Mouse (Mus musculus): ENCODE measurements around the gene Drd2. TPM values are rescaled to one million over a fixed set of nuclear protein-coding genes. Genes with fewer than 3 reads are reported as not detected.

Drd2 gene
- polyA plus RNA-seq, 1 experiment from 2014 or later: not detected

GRCm38 (mm10) chr9:49385301-49385700 is 44.9 kb downstream of the Drd2 start:
- no peaks in the 10 kb centered on the region for H3K36me3 ChIP-seq
- H3K27me3 ChIP-seq (replicated peaks): no peaks in the 10 kb centered on the region; the same call in 1 of the 2 replicates
- no peak for ATAC-seq (ENCODE audit: insufficient number of reproducible peaks, low FRiP score)
- no peak overlapping the region for H3K4me3 ChIP-seq
- peak overlapping the region; percentile 66 for H3K27ac ChIP-seq (ENCODE audit: poor library complexity, severe bottlenecking)
- H3K9ac ChIP-seq: no peak overlapping the region
- no peaks in the 10 kb centered on the region for H3K9me3 ChIP-seq (replicated peaks)
- 7% methylated on average over 7 of the region's 7 CpGs for WGBS
- peaks cover 10% of the 10 kb centered on the region for H3K4me1 ChIP-seq (replicated peaks)
- H3K4me2 ChIP-seq: peak overlapping the region; percentile 32

- Histone ChIP-seq H3K27ac (ENCODE audit: poor library complexity, severe bottlenecking) (peak overlapping the region; percentile 66; the same call in 1 of the 2 replicates), H3K36me3 (no peaks in the 10 kb centered on the region), H3K4me1 (replicated peaks) (peaks cover 10% of the 10 kb centered on the region), H3K4me3 (no peak overlapping the region), H3K9me3 (replicated peaks) (no peaks in the 10 kb centered on the region), H3K9ac (no peak overlapping the region), H3K4me2 (peak overlapping the region; percentile 32; the same call in 1 of the 2 replicates), H3K27me3 (replicated peaks) (no peaks in the 10 kb centered on the region; the same call in 1 of the 2 replicates)
- WGBS: 46% methylated on average over 11 of the region's 11 CpGs
- no peak for ATAC-seq (ENCODE audit: insufficient number of reproducible peaks, low FRiP score)
Observed at GRCm38 (mm10) chr9:49386119-49386518, 45.7 kb downstream of the Drd2 start.

- no peak overlapping the region for H3K9ac ChIP-seq
- H3K4me1 ChIP-seq (replicated peaks): no peaks in the 10 kb centered on the region
- H3K27ac ChIP-seq (ENCODE audit: poor library complexity, severe bottlenecking): no peak overlapping the region
- ATAC-seq (ENCODE audit: insufficient number of reproducible peaks, low FRiP score): no peak
- WGBS: 43% methylated on average over 2 of the region's 2 CpGs
- H3K4me3 ChIP-seq: no peak overlapping the region
- H3K4me2 ChIP-seq: no peak overlapping the region
- no peaks in the 10 kb centered on the region for H3K9me3 ChIP-seq (replicated peaks)
- H3K27me3 ChIP-seq (replicated peaks): no peaks in the 10 kb centered on the region
- H3K36me3 ChIP-seq: no peaks in the 10 kb centered on the region
Observed at GRCm38 (mm10) chr9:49392242-49392641, 51.8 kb downstream of the Drd2 start.

GRCm38 (mm10) chr9:49396006-49396405 is 55.6 kb downstream of the Drd2 start:
- ATAC-seq (ENCODE audit: insufficient number of reproducible peaks, low FRiP score): no peak
- no peaks in the 10 kb centered on the region for H3K9me3 ChIP-seq (replicated peaks)
- H3K4me3 ChIP-seq: no peak overlapping the region

GRCm38 (mm10) chr9:49403711-49404110 is 63.3 kb downstream of the Drd2 start:
- no peak overlapping the region for H3K4me2 ChIP-seq
- H3K27me3 ChIP-seq (replicated peaks): no peaks in the 10 kb centered on the region
- H3K4me1 ChIP-seq (replicated peaks): no peaks in the 10 kb centered on the region
- no peak for ATAC-seq (ENCODE audit: insufficient number of reproducible peaks, low FRiP score)
- H3K9ac ChIP-seq: no peak overlapping the region
- no peak overlapping the region for H3K27ac ChIP-seq (ENCODE audit: poor library complexity, severe bottlenecking)
- no peak overlapping the region for H3K4me3 ChIP-seq
- 0 out of 2 replicates have a peak, but pooled peaks cover 2% of the 10 kb centered on the region for H3K9me3 ChIP-seq (replicated peaks)
- H3K36me3 ChIP-seq: no peaks in the 10 kb centered on the region
- WGBS: 62% methylated on average over 2 of the region's 2 CpGs

More at GRCm38 (mm10) chr9:49396006-49396405, 55.6 kb downstream of the Drd2 start:
- Histone ChIP-seq H3K27me3 (replicated peaks) (no peaks in the 10 kb centered on the region), H3K27ac (ENCODE audit: poor library complexity, severe bottlenecking) (no peak overlapping the region), H3K9ac (no peak overlapping the region), H3K4me2 (no peak overlapping the region), H3K36me3 (no peaks in the 10 kb centered on the region), H3K4me1 (replicated peaks) (no peaks in the 10 kb centered on the region)

- Histone ChIP-seq H3K9me3 (replicated peaks) (0 out of 2 replicates have a peak, but pooled peaks cover under 1% of the 10 kb centered on the region), H3K27ac (ENCODE audit: poor library complexity, severe bottlenecking) (no peak overlapping the region), H3K36me3 (no peaks in the 10 kb centered on the region), H3K9ac (no peak overlapping the region), H3K4me2 (no peak overlapping the region), H3K4me1 (replicated peaks) (no peaks in the 10 kb centered on the region), H3K4me3 (no peak overlapping the region), H3K27me3 (replicated peaks) (no peaks in the 10 kb centered on the region)
- 78% methylated on average over 5 of the region's 5 CpGs for WGBS
- no peak for ATAC-seq (ENCODE audit: insufficient number of reproducible peaks, low FRiP score)
Observed at GRCm38 (mm10) chr9:49407028-49407427, 66.6 kb downstream of the Drd2 start.

- no peak overlapping the region for H3K9ac ChIP-seq
- H3K4me2 ChIP-seq: no peak overlapping the region
- no peaks in the 10 kb centered on the region for H3K36me3 ChIP-seq
- no peaks in the 10 kb centered on the region for H3K4me1 ChIP-seq (replicated peaks)
- H3K27ac ChIP-seq (ENCODE audit: poor library complexity, severe bottlenecking): no peak overlapping the region
- H3K9me3 ChIP-seq (replicated peaks): no peaks in the 10 kb centered on the region
- H3K27me3 ChIP-seq (replicated peaks): no peaks in the 10 kb centered on the region
- H3K4me3 ChIP-seq: no peak overlapping the region
- 66% methylated on average over 5 of the region's 5 CpGs for WGBS
- no peak for ATAC-seq (ENCODE audit: insufficient number of reproducible peaks, low FRiP score)
Observed at GRCm38 (mm10) chr9:49410621-49411020, 70.2 kb downstream of the Drd2 start.

- no peaks in the 10 kb centered on the region for H3K4me1 ChIP-seq (replicated peaks)
- H3K9ac ChIP-seq: no peak overlapping the region
- WGBS: 81% methylated on average over 5 of the region's 5 CpGs
- H3K36me3 ChIP-seq: no peaks in the 10 kb centered on the region
- H3K4me3 ChIP-seq: no peak overlapping the region
- no peak overlapping the region for H3K27ac ChIP-seq (ENCODE audit: poor library complexity, severe bottlenecking)
- no peaks in the 10 kb centered on the region for H3K27me3 ChIP-seq (replicated peaks)
- no peaks in the 10 kb centered on the region for H3K9me3 ChIP-seq (replicated peaks)
- ATAC-seq (ENCODE audit: insufficient number of reproducible peaks, low FRiP score): no peak
- no peak overlapping the region for H3K4me2 ChIP-seq
Observed at GRCm38 (mm10) chr9:49423866-49424265, 83.4 kb downstream of the Drd2 start.

GRCm38 (mm10) chr9:49425585-49425984 is 85.2 kb downstream of the Drd2 start:
- no peaks in the 10 kb centered on the region for H3K27me3 ChIP-seq (replicated peaks)
- H3K9me3 ChIP-seq (replicated peaks): no peaks in the 10 kb centered on the region
- ATAC-seq (ENCODE audit: insufficient number of reproducible peaks, low FRiP score): no peak
- H3K4me2 ChIP-seq: no peak overlapping the region
- H3K4me3 ChIP-seq: no peak overlapping the region
- no peaks in the 10 kb centered on the region for H3K36me3 ChIP-seq
- no peak overlapping the region for H3K9ac ChIP-seq
- H3K27ac ChIP-seq (ENCODE audit: poor library complexity, severe bottlenecking): no peak overlapping the region
- 56% methylated on average over 1 of the region's 1 CpGs for WGBS
- no peaks in the 10 kb centered on the region for H3K4me1 ChIP-seq (replicated peaks)

GRCm38 (mm10) chr9:49426921-49427320 is 86.5 kb downstream of the Drd2 start, which contains the start of gene Ankk1:
TSS of gene Ankk1 (minus strand) at chr9:49427021.
- no peak for ATAC-seq (ENCODE audit: insufficient number of reproducible peaks, low FRiP score)
- no peak within 1 kb of the TSS for H3K27ac ChIP-seq (ENCODE audit: poor library complexity, severe bottlenecking)
- 65% methylated on average over 7 of the region's 7 CpGs for WGBS
- H3K9me3 ChIP-seq (replicated peaks): no peaks in the 10 kb centered on the region
- H3K4me3 ChIP-seq: no peak within 1 kb of the TSS
- no peaks in the 10 kb centered on the region for H3K4me1 ChIP-seq (replicated peaks)
- H3K27me3 ChIP-seq (replicated peaks): no peaks in the 10 kb centered on the region
- H3K9ac ChIP-seq: no peak within 1 kb of the TSS
- no peak within 1 kb of the TSS for H3K4me2 ChIP-seq
- no peaks in the 10 kb centered on the region for H3K36me3 ChIP-seq

- no peak for ATAC-seq (ENCODE audit: insufficient number of reproducible peaks, low FRiP score)
- no peaks in the 10 kb centered on the region for H3K36me3 ChIP-seq
- 72% methylated on average over 5 of the region's 5 CpGs for WGBS
Observed at GRCm38 (mm10) chr9:49427478-49427877, 87.1 kb downstream of the Drd2 start.

GRCm38 (mm10) chr9:49442621-49443020 is 102.2 kb downstream of the Drd2 start:
- Histone ChIP-seq H3K4me2 (no peak overlapping the region), H3K4me3 (no peak overlapping the region), H3K9me3 (replicated peaks) (no peaks in the 10 kb centered on the region), H3K4me1 (replicated peaks) (0 out of 2 replicates have a peak, but pooled peaks cover 5% of the 10 kb centered on the region), H3K36me3 (no peaks in the 10 kb centered on the region), H3K9ac (no peak overlapping the region), H3K27ac (ENCODE audit: poor library complexity, severe bottlenecking) (no peak overlapping the region), H3K27me3 (replicated peaks) (no peaks in the 10 kb centered on the region)
- 75% methylated on average over 3 of the region's 3 CpGs for WGBS
- ATAC-seq (ENCODE audit: insufficient number of reproducible peaks, low FRiP score): no peak

More at GRCm38 (mm10) chr9:49427478-49427877, 87.1 kb downstream of the Drd2 start:
- H3K4me1 ChIP-seq (replicated peaks): no peaks in the 10 kb centered on the region
- H3K4me2 ChIP-seq: no peak overlapping the region
- H3K9ac ChIP-seq: no peak overlapping the region
- H3K27me3 ChIP-seq (replicated peaks): no peaks in the 10 kb centered on the region
- H3K9me3 ChIP-seq (replicated peaks): no peaks in the 10 kb centered on the region
- H3K4me3 ChIP-seq: no peak overlapping the region
- H3K27ac ChIP-seq (ENCODE audit: poor library complexity, severe bottlenecking): no peak overlapping the region

All from heart, embryonic 12.5 days (tissue).